Mouse (Mus musculus) adrenal gland, postnatal 10 days (tissue): ENCODE measurements around the gene Cst12. TPM values are rescaled to one million over a fixed set of nuclear protein-coding genes. Genes with fewer than 3 reads are reported as not detected.

Experiments used
- total RNA-seq, 2 experiments: library from RNA; stranded (reverse); gene quantifications; 2 replicates each; pipeline ENCODE4 v1.2.3; 2021

Gene Cst12
- total RNA-seq, 2 experiments from 2014 or later, result not detected

Other genes with a start within 250 kb of the Cst12 start
- gene Nxt1, start 116.8 kb upstream of the Cst12 start, total RNA-seq, result 10 to 100 TPM; 20.0 to 22.6 TPM
- 10 to 100 TPM; 28.1 to 31.7 TPM for gene Gzf1, start 108.3 kb upstream of the Cst12 start, total RNA-seq
- 10 to 100 TPM in 1 of 2 experiments, 1 to 10 TPM in 1; 5.5 to 10.4 TPM for gene Napb, start 56.9 kb upstream of the Cst12 start, total RNA-seq
- gene Cstl1, start 39.0 kb upstream of the Cst12 start, total RNA-seq, result not detected
- not detected for gene Cst11, start 17.9 kb upstream of the Cst12 start, total RNA-seq
- not detected for gene 8030411F24Rik, start 7.4 kb upstream of the Cst12 start, total RNA-seq
- 10 to 100 TPM; 60.9 to 87.0 TPM for gene Cst8, start 9.4 kb downstream of the Cst12 start, total RNA-seq
- gene Cst13, start 30.7 kb downstream of the Cst12 start, total RNA-seq, result not detected
- gene Cst9, start 45.8 kb downstream of the Cst12 start, total RNA-seq, result not detected
- gene 9230104L09Rik, start 75.7 kb downstream of the Cst12 start, total RNA-seq, result 1 to 10 TPM; 1.4 to 1.7 TPM
- 100 to 1,000 TPM; 839 to 876 TPM for gene Cst3, start 86.3 kb downstream of the Cst12 start, total RNA-seq
- not detected for gene Gm1330, start 213.9 kb downstream of the Cst12 start, total RNA-seq
- not detected for gene Gm10750, start 227.9 kb downstream of the Cst12 start, total RNA-seq